Mouse (Mus musculus): ENCODE results near the gene Kazn.

DNA sequence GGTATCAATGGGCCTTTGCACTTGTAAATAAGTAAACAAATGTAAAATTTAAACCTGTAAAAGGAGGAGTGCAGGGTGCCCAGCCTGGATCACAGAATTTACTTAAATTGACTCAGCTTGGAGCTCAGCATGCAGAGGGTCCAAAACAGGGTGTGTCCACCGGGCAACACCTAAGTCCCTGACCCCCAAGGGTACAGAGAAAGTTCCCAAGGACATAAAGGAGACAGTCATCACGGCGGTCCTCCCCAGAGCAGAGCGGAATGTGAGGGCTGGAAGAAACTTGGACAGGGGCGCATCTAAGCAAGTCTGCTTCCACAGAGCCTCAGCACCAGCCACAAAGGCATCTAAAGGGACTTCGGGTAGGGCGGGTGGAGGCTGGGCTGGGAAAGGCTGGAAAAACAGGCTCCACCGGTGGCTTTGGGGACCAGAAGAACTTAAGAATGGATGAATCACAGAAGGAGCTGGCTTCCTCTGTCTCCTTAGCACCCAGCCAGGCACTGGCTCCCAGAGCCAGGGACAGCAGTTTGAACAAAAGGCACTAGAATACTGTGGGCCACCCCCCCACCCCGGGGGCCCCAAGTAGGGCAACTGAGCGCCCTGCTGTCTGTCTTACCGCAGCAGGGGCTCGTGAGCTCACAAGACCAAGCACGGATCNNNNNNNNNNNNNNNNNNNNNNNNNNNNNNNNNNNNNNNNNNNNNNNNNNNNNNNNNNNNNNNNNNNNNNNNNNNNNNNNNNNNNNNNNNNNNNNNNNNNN lies 10.2 kb downstream of the Kazn start:
- TF ChIP-seq GATA1 (IDR thresholded peaks at IDR 0.05; ENCODE audit: borderline replicate concordance, low read length), result no peak
- TF ChIP-seq FLI1 (IDR thresholded peaks at IDR 0.05; ENCODE audit: low read length), result no peak

Data from megakaryocyte, embryonic 14.5 days (primary cell).